Mouse (Mus musculus): Measurements from ENCODE around the gene Ccdc162.

GRCm38 (mm10) chr10:41523386-41523785, 193.0 kb downstream of the Ccdc162 start:
- no peak for TF ChIP-seq CTCF (IDR thresholded peaks at IDR 0.05; ENCODE audit: low read depth)
- TF ChIP-seq EP300 (IDR thresholded peaks at IDR 0.05; ENCODE audit: low read depth): no peak

All from heart, postnatal 0 days (tissue).